Mouse (Mus musculus) urinary bladder, postnatal 14 days (tissue): ENCODE results near the gene Runx2.

Experiments used
- DNase-seq: peaks from one replicate; pipeline ENCODE4 v3.0.0; 2021; ENCODE audit warnings: low spot score

Gene Runx2

GRCm38 (mm10) chr17:44662080-44662706, 152.4 kb downstream of the Runx2 start:
- no peak for DNase-seq

GRCm38 (mm10) chr17:44660121-44660806, 154.3 kb downstream of the Runx2 start:
- DNase-seq, result no peak

GRCm38 (mm10) chr17:44654503-44654902, 160.1 kb downstream of the Runx2 start:
- DNase-seq, result no peak

- DNase-seq, result no peak
Observed at GRCm38 (mm10) chr17:44653081-44653480, 161.5 kb downstream of the Runx2 start.

- no peak for DNase-seq
Observed at GRCm38 (mm10) chr17:44652054-44652453, 162.5 kb downstream of the Runx2 start.

- no peak for DNase-seq
Observed at GRCm38 (mm10) chr17:44651613-44652012, 163.0 kb downstream of the Runx2 start.

- no peak for DNase-seq
Observed at GRCm38 (mm10) chr17:44650431-44650830, 164.2 kb downstream of the Runx2 start.

- DNase-seq, result no peak
Observed at GRCm38 (mm10) chr17:44649056-44649455, 165.5 kb downstream of the Runx2 start.

- DNase-seq, result no peak
Observed at GRCm38 (mm10) chr17:44647916-44648315, 166.7 kb downstream of the Runx2 start.

- peak; percentile 17 for DNase-seq
Observed at GRCm38 (mm10) chr17:44645146-44645545, 169.5 kb downstream of the Runx2 start.

- no peak for DNase-seq
Observed at GRCm38 (mm10) chr17:44643260-44643659, 171.3 kb downstream of the Runx2 start.

- DNase-seq, result no peak
Observed at GRCm38 (mm10) chr17:44642126-44642525, 172.5 kb downstream of the Runx2 start.

GRCm38 (mm10) chr17:44640910-44641309, 173.7 kb downstream of the Runx2 start:
- no peak for DNase-seq

- no peak for DNase-seq
Observed at GRCm38 (mm10) chr17:44639446-44639845, 175.2 kb downstream of the Runx2 start.

GRCm38 (mm10) chr17:44637181-44637880, 177.3 kb downstream of the Runx2 start:
- DNase-seq, result no peak

- no peak for DNase-seq
Observed at GRCm38 (mm10) chr17:44634486-44634885, 180.1 kb downstream of the Runx2 start.

- no peak for DNase-seq
Observed at GRCm38 (mm10) chr17:44633607-44634415, 180.8 kb downstream of the Runx2 start.

- no peak for DNase-seq
Observed at GRCm38 (mm10) chr17:44632941-44633340, 181.7 kb downstream of the Runx2 start.

- no peak for DNase-seq
Observed at GRCm38 (mm10) chr17:44632292-44632691, 182.3 kb downstream of the Runx2 start.

GRCm38 (mm10) chr17:44631577-44631976, 183.0 kb downstream of the Runx2 start:
- no peak for DNase-seq

GRCm38 (mm10) chr17:44627317-44627716, 187.3 kb downstream of the Runx2 start:
- no peak for DNase-seq

- DNase-seq, result no peak
Observed at GRCm38 (mm10) chr17:44623707-44624106, 190.9 kb downstream of the Runx2 start.
